Mouse (Mus musculus) lung, embryonic 16.5 days (tissue): ENCODE data around the gene Angel2. TPM values are rescaled to one million over a fixed set of nuclear protein-coding genes. Genes with fewer than 3 reads are reported as not detected.

Source experiments
- ATAC-seq: fragments of 200-750 bp; cut with Nextera tagmentation; 2 replicates; pipeline ENCODE4 v1.8.0; 2017; ENCODE audit warnings: low read depth, mild to moderate bottlenecking, moderate library complexity
- H3K27ac ChIP-seq: fragments of 300-500 bp; sonication (generic); 2 replicates; pipeline ENCODE4 v1.5.1; 2014; ENCODE audit warnings: mild to moderate bottlenecking, control low read depth, low read length
- H3K27me3 ChIP-seq: fragments of 300-500 bp; sonication (generic); 2 replicates; pipeline ENCODE4 v1.6.1; 2014; ENCODE audit warnings: low read depth, low read length, mixed read lengths; ENCODE audit not compliant: control insufficient read depth, insufficient read depth
- H3K36me3 ChIP-seq: fragments of 300-500 bp; sonication (generic); 2 replicates; pipeline ENCODE4 v1.6.1; 2014; ENCODE audit warnings: low read length; ENCODE audit not compliant: control insufficient read depth, insufficient read depth
- H3K4me1 ChIP-seq: fragments of 300-500 bp; sonication (generic); replicated peaks from 2 replicates; pipeline ENCODE4 v1.6.1; 2014; ENCODE audit warnings: low read length, mixed read lengths; ENCODE audit not compliant: control insufficient read depth, insufficient read depth
- H3K4me2 ChIP-seq: fragments of 300-500 bp; sonication (generic); 2 replicates; pipeline ENCODE4 v1.6.1; 2014; ENCODE audit warnings: low read depth, low read length, control low read depth
- H3K4me3 ChIP-seq: fragments of 300-500 bp; sonication (generic); 2 replicates; pipeline ENCODE4 v1.5.1; 2014; ENCODE audit warnings: mild to moderate bottlenecking, low read length, control low read depth
- H3K9ac ChIP-seq: fragments of 300-500 bp; sonication (generic); 2 replicates; pipeline ENCODE4 v1.6.1; 2014; ENCODE audit warnings: low read length, control low read depth
- H3K9me3 ChIP-seq: fragments of 300-500 bp; sonication (generic); 2 replicates; pipeline ENCODE4 v1.6.1; 2016; ENCODE audit warnings: low read length; ENCODE audit not compliant: control insufficient read depth
- WGBS: fragments of 180-500 bp; shearing (Covaris S2); extraction: QIAGEN DNeasy Blood & Tissue Kit; methylation state at CpG from one replicate; pipeline ENCODE4 v1.1.7; 2014; 5-methylcytosine and 5-hydroxymethylcytosine counted together
- polyA plus RNA-seq: library from polyadenylated mRNA; unstranded; fragments of >200 nt; fragmentation: Nextera tagmentation; extraction: Ambion mirVana; gene quantifications from 2 replicates; pipeline ENCODE4 v1.2.1, GENCODE M21; 2015

Angel2 gene
- polyA plus RNA-seq, 1 experiment from 2014 or later = 40.5 TPM

- WGBS = 81% methylated on average over 17 of the region's 17 CpGs
- no peaks in the 10 kb centered on the region for H3K4me1 ChIP-seq
- H3K4me2 ChIP-seq = no peak overlapping the region
- no peak overlapping the region for H3K4me3 ChIP-seq
- H3K36me3 ChIP-seq = peaks cover 13% of the 10 kb centered on the region
- H3K27ac ChIP-seq = no peak overlapping the region
- H3K27me3 ChIP-seq = no peaks in the 10 kb centered on the region
- ATAC-seq = no peak
- H3K9ac ChIP-seq = no peak overlapping the region
- H3K9me3 ChIP-seq = no peaks in the 10 kb centered on the region
Observed at GRCm38 (mm10) chr1:190948846-190949245, 23.9 kb downstream of the Angel2 start.

GRCm38 (mm10) chr1:190951014-190951413, 26.1 kb downstream of the Angel2 start:
- H3K27ac ChIP-seq = no peak overlapping the region
- 76% methylated on average over 5 of the region's 5 CpGs for WGBS
- no peaks in the 10 kb centered on the region for H3K4me1 ChIP-seq
- no peak overlapping the region for H3K4me3 ChIP-seq
- H3K9me3 ChIP-seq = no peaks in the 10 kb centered on the region
- ATAC-seq = no peak
- H3K9ac ChIP-seq = no peak overlapping the region
- H3K36me3 ChIP-seq = peaks cover 4% of the 10 kb centered on the region; the same call in 1 of the 2 replicates
- H3K27me3 ChIP-seq = no peaks in the 10 kb centered on the region
- no peak overlapping the region for H3K4me2 ChIP-seq

- Histone ChIP-seq H3K36me3 (peaks cover 4% of the 10 kb centered on the region; the same call in 1 of the 2 replicates), H3K9ac (no peak overlapping the region), H3K9me3 (no peaks in the 10 kb centered on the region), H3K27me3 (no peaks in the 10 kb centered on the region), H3K4me1 (no peaks in the 10 kb centered on the region), H3K4me3 (no peak overlapping the region), H3K4me2 (no peak overlapping the region), H3K27ac (no peak overlapping the region)
- 71% methylated on average over 3 of the region's 3 CpGs for WGBS
- ATAC-seq = no peak
Observed at GRCm38 (mm10) chr1:190953009-190953408, 28.1 kb downstream of the Angel2 start.

GRCm38 (mm10) chr1:190958821-190959220, 33.9 kb downstream of the Angel2 start:
- WGBS = 79% methylated on average over 5 of the region's 5 CpGs
- Histone ChIP-seq H3K4me2 (no peak overlapping the region), H3K9ac (no peak overlapping the region), H3K27me3 (no peaks in the 10 kb centered on the region), H3K27ac (no peak overlapping the region), H3K36me3 (peaks cover 10% of the 10 kb centered on the region; the same call in 1 of the 2 replicates), H3K4me3 (no peak overlapping the region), H3K4me1 (no peaks in the 10 kb centered on the region), H3K9me3 (no peaks in the 10 kb centered on the region)
- no peak for ATAC-seq

- 90% methylated on average over 3 of the region's 3 CpGs for WGBS
- peaks cover 9% of the 10 kb centered on the region; the same call in 1 of the 2 replicates for H3K36me3 ChIP-seq
Observed at GRCm38 (mm10) chr1:190962760-190963159, 37.8 kb downstream of the Angel2 start.

GRCm38 (mm10) chr1:190964992-190965780, 40.3 kb downstream of the Angel2 start:
- Histone ChIP-seq H3K4me3 (no peak overlapping the region), H3K36me3 (peaks cover 2% of the 10 kb centered on the region; the same call in 1 of the 2 replicates), H3K9me3 (no peaks in the 10 kb centered on the region), H3K27ac (no peak overlapping the region), H3K4me2 (no peak overlapping the region), H3K27me3 (no peaks in the 10 kb centered on the region), H3K9ac (no peak overlapping the region), H3K4me1 (0 out of 2 replicates have a peak, but pooled peaks cover 2% of the 10 kb centered on the region)
- no peak for ATAC-seq
- WGBS = 49% methylated on average over 15 of the region's 15 CpGs

More at GRCm38 (mm10) chr1:190962760-190963159, 37.8 kb downstream of the Angel2 start:
- ATAC-seq = peak; percentile 34; the same call in 1 of the 2 replicates
- H3K4me1 ChIP-seq = 0 out of 2 replicates have a peak, but pooled peaks cover 2% of the 10 kb centered on the region
- no peak overlapping the region for H3K27ac ChIP-seq
- no peak overlapping the region for H3K4me2 ChIP-seq
- no peaks in the 10 kb centered on the region for H3K27me3 ChIP-seq
- H3K9ac ChIP-seq = no peak overlapping the region
- H3K4me3 ChIP-seq = no peak overlapping the region
- no peaks in the 10 kb centered on the region for H3K9me3 ChIP-seq

- Histone ChIP-seq H3K4me1 (peaks cover 2% of the 10 kb centered on the region; the same call in 1 of the 2 replicates), H3K9ac (no peak overlapping the region), H3K9me3 (no peaks in the 10 kb centered on the region), H3K4me3 (no peak overlapping the region), H3K4me2 (no peak overlapping the region), H3K36me3 (peaks cover 3% of the 10 kb centered on the region; the same call in 1 of the 2 replicates), H3K27ac (no peak overlapping the region), H3K27me3 (no peaks in the 10 kb centered on the region)
- no peak for ATAC-seq
- WGBS = 83% methylated on average over 7 of the region's 7 CpGs
Observed at GRCm38 (mm10) chr1:190968010-190968409, 43.1 kb downstream of the Angel2 start.

GRCm38 (mm10) chr1:190971708-190972610, 47.0 kb downstream of the Angel2 start:
- Histone ChIP-seq H3K27me3 (no peaks in the 10 kb centered on the region), H3K4me1 (peaks cover under 1% of the 10 kb centered on the region), H3K9me3 (no peaks in the 10 kb centered on the region), H3K4me2 (no peak overlapping the region), H3K4me3 (no peak overlapping the region), H3K36me3 (peaks cover 3% of the 10 kb centered on the region; the same call in 1 of the 2 replicates), H3K27ac (no peak overlapping the region), H3K9ac (no peak overlapping the region)
- ATAC-seq = no peak
- WGBS = 68% methylated on average over 14 of the region's 14 CpGs
